Mouse (Mus musculus) intestine, postnatal 0 days (tissue): ENCODE measurements around the gene Wdr61. TPM values are rescaled to one million over a fixed set of nuclear protein-coding genes. Genes with fewer than 3 reads are reported as not detected.

Experiments
- ATAC-seq: fragments of 200-750 bp; cut with Nextera tagmentation; 2 replicates; pipeline ENCODE4 v1.8.0; 2017; ENCODE audit warnings: mild to moderate bottlenecking, moderate TSS enrichment, moderate library complexity
- H3K27ac ChIP-seq: fragments of 300-500 bp; sonication (generic); 2 replicates; pipeline ENCODE4 v1.5.1; 2014; ENCODE audit warnings: mild to moderate bottlenecking, low read depth, low read length, moderate library complexity
- H3K27me3 ChIP-seq: fragments of 300-500 bp; sonication (generic); replicated peaks from 2 replicates; pipeline ENCODE4 v1.6.1; 2014; ENCODE audit warnings: low read length, mixed read lengths; ENCODE audit not compliant: control insufficient read depth, insufficient read depth
- H3K36me3 ChIP-seq: fragments of 300-500 bp; sonication (generic); 2 replicates; pipeline ENCODE4 v1.6.1; 2014; ENCODE audit warnings: mild to moderate bottlenecking, moderate library complexity; ENCODE audit not compliant: control insufficient read depth, insufficient read depth
- H3K4me1 ChIP-seq: fragments of 300-500 bp; sonication (generic); replicated peaks from 2 replicates; pipeline ENCODE4 v1.6.1; 2014; ENCODE audit warnings: antibody characterized with exemption, low read length, mixed read lengths; ENCODE audit not compliant: control insufficient read depth, insufficient read depth
- H3K4me2 ChIP-seq: fragments of 300-500 bp; sonication (generic); replicated peaks from 2 replicates; pipeline ENCODE4 v1.6.1; 2014; ENCODE audit warnings: low read depth, mild to moderate bottlenecking, moderate library complexity
- H3K4me3 ChIP-seq: fragments of 300-500 bp; sonication (generic); 2 replicates; pipeline ENCODE4 v1.5.1; 2014; ENCODE audit warnings: low read depth, low read length
- H3K9ac ChIP-seq: fragments of 300-500 bp; sonication (generic); 2 replicates; pipeline ENCODE4 v1.6.1; 2014; ENCODE audit warnings: mild to moderate bottlenecking, low read depth, low read length
- H3K9me3 ChIP-seq: fragments of 300-500 bp; sonication (generic); 2 replicates; pipeline ENCODE4 v1.6.1; 2016; ENCODE audit warnings: mixed run types; ENCODE audit not compliant: control insufficient read depth
- CTCF ChIP-seq: sonication (generic); IDR thresholded peaks from 2 replicates; pipeline ENCODE4 v1.5.1; 2016; ENCODE audit warnings: low read depth, mild to moderate bottlenecking, control low read depth, antibody characterized with exemption, moderate library complexity
- WGBS: fragments of 180-500 bp; shearing (Covaris S2); extraction: QIAGEN DNeasy Blood & Tissue Kit; methylation state at CpG from one replicate; pipeline ENCODE4 v1.1.7; 2014; 5-methylcytosine and 5-hydroxymethylcytosine counted together
- polyA plus RNA-seq: library from polyadenylated mRNA; unstranded; fragments of >200 nt; fragmentation: Nextera tagmentation; extraction: Ambion mirVana; gene quantifications from 2 replicates; pipeline ENCODE4 v1.2.1, GENCODE M21; 2015

Wdr61 gene
- polyA plus RNA-seq, 1 experiment from 2014 or later = 111 TPM

- Histone ChIP-seq H3K4me2 (no peak overlapping the region), H3K9me3 (no peaks in the 10 kb centered on the region), H3K27ac (no peak overlapping the region), H3K27me3 (no peaks in the 10 kb centered on the region), H3K4me1 (no peaks in the 10 kb centered on the region), H3K9ac (no peak overlapping the region), H3K4me3 (no peak overlapping the region), H3K36me3 (no peaks in the 10 kb centered on the region)
- no peak for TF ChIP-seq CTCF
- no peak for ATAC-seq
- whole genome bisulfite sequencing = 77% methylated on average over 8 of the region's 8 CpGs
Observed at GRCm38 (mm10) chr9:54689446-54689845, 44.9 kb downstream of the Wdr61 start.

- no peak for ATAC-seq
- 64% methylated on average over 14 of the region's 14 CpGs for WGBS
- TF ChIP-seq CTCF = no peak
- Histone ChIP-seq H3K9me3 (no peaks in the 10 kb centered on the region), H3K4me1 (no peaks in the 10 kb centered on the region), H3K4me3 (no peak overlapping the region), H3K36me3 (no peaks in the 10 kb centered on the region), H3K27me3 (no peaks in the 10 kb centered on the region), H3K4me2 (no peak overlapping the region), H3K9ac (no peak overlapping the region), H3K27ac (no peak overlapping the region)
Observed at GRCm38 (mm10) chr9:54687246-54688236, 46.8 kb downstream of the Wdr61 start.

- Histone ChIP-seq H3K9ac (no peak overlapping the region), H3K27me3 (no peaks in the 10 kb centered on the region), H3K4me2 (no peak overlapping the region), H3K4me1 (no peaks in the 10 kb centered on the region), H3K4me3 (no peak overlapping the region), H3K9me3 (no peaks in the 10 kb centered on the region), H3K27ac (no peak overlapping the region), H3K36me3 (no peaks in the 10 kb centered on the region)
- TF ChIP-seq CTCF = no peak
- no peak for ATAC-seq
- 70% methylated on average over 7 of the region's 7 CpGs for WGBS
Observed at GRCm38 (mm10) chr9:54683814-54684605, 50.3 kb downstream of the Wdr61 start.

GRCm38 (mm10) chr9:54682846-54683245, 51.5 kb downstream of the Wdr61 start:
- no peak overlapping the region for H3K4me2 ChIP-seq
- no peak overlapping the region for H3K4me3 ChIP-seq
- H3K4me1 ChIP-seq = no peaks in the 10 kb centered on the region
- no peaks in the 10 kb centered on the region for H3K9me3 ChIP-seq
- 47% methylated on average over 2 of the region's 4 CpGs for WGBS
- TF ChIP-seq CTCF = no peak
- ATAC-seq = no peak
- no peak overlapping the region for H3K27ac ChIP-seq
- H3K27me3 ChIP-seq = no peaks in the 10 kb centered on the region
- H3K36me3 ChIP-seq = no peaks in the 10 kb centered on the region
- no peak overlapping the region for H3K9ac ChIP-seq

- no peak overlapping the region for H3K9ac ChIP-seq
- TF ChIP-seq CTCF = peak; percentile 81
- no peak for ATAC-seq
- no peak overlapping the region for H3K27ac ChIP-seq
- no peaks in the 10 kb centered on the region for H3K36me3 ChIP-seq
- H3K27me3 ChIP-seq = no peaks in the 10 kb centered on the region
- H3K4me1 ChIP-seq = no peaks in the 10 kb centered on the region
- 2% methylated on average over 14 of the region's 14 CpGs for WGBS
- no peaks in the 10 kb centered on the region for H3K9me3 ChIP-seq
- peak overlapping the region; percentile 68 for H3K4me2 ChIP-seq
- peak overlapping the region; percentile 28 for H3K4me3 ChIP-seq
Observed at GRCm38 (mm10) chr9:54676531-54676986, 57.8 kb downstream of the Wdr61 start.

- Histone ChIP-seq H3K9me3 (no peaks in the 10 kb centered on the region), H3K27ac (no peak overlapping the region), H3K36me3 (no peaks in the 10 kb centered on the region), H3K4me1 (no peaks in the 10 kb centered on the region), H3K4me2 (no peak overlapping the region), H3K27me3 (no peaks in the 10 kb centered on the region), H3K9ac (no peak overlapping the region), H3K4me3 (no peak overlapping the region)
- no peak for TF ChIP-seq CTCF
- 89% methylated on average over 13 of the region's 13 CpGs for WGBS
- no peak for ATAC-seq
Observed at GRCm38 (mm10) chr9:54673887-54674286, 60.4 kb downstream of the Wdr61 start.
